Mouse (Mus musculus) neutrophil, adult 83 days (primary cell): ENCODE measurements around the gene Ppm1l. TPM values are rescaled to one million over a fixed set of nuclear protein-coding genes. Genes with fewer than 3 reads are reported as not detected.

Experiments
- total RNA-seq, 2 experiments: library from RNA; stranded (reverse); gene quantifications; one replicate each; pipeline ENCODE4 v1.2.4; 2023

Gene Ppm1l
- total RNA-seq: 1 to 10 TPM; 2.1 to 3.3 TPM

DNA sequence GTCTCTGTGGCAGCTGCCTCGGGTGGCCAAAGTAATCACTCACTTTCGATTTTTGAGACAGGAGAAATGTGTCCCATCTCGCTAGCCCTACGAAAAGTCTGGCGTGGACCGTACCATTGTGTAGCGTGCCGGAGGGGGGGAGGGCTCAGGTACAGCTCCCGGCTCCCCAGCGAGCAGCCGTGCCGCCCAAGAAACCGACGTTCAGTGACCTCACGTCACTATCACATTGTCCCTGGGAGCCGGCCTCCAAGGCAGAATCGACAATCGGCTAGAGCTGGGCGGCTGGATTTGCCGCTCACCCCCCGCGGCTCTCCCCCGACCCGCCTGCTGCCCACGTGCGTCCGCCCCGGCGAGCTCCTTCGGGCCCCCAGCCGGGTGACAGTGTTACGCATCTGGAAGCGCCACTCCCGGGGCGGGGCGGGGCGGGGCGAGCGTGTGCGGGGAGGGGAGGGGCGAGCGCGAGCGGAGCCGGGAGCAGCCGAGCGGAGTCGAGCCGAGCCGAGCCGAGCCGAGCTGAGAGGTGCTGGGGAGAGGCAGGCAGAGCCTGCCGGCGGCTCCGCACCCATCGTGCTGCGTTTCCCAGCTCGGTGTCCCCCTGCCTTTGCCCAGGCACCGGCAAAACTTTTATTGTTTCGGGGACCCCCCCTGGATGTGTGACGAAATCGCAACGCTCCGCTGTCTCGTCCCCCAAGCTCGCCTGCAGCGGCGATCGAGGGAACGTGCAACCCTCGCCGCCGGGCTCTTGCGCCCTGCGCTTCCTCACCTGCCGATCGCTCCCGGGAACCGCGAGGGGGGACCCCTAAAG lies at the start of gene Ppm1l:
TSS of gene Ppm1l (plus strand) at position 471 of the 805 bp plus-strand sequence.

GRCm38 (mm10) chr3:69598261-69599165 lies 281.9 kb downstream of the Ppm1l start, which contains the start of gene B3galnt1:
B3galnt1 (minus strand) TSS chr3:69598960.

Other genes with a start within 250 kb of the Ppm1l start
- gene Kpna4, start 189.7 kb upstream of the Ppm1l start, total RNA-seq: 10 to 100 TPM; 82.4 to 97.3 TPM
- under 1 TPM in 1 of 2 experiments, not detected in 1; 0.28 TPM for gene Arl14, start 94.4 kb upstream of the Ppm1l start, total RNA-seq